Mouse (Mus musculus) left cerebral cortex, postnatal 4 days (tissue): ENCODE measurements at regions not wholly inside any gene's neighbourhood (a gene's known extent, or its start where the extent isn't known, plus 50 kb on each side); places are given as distances from the start of the nearest gene placed in this dataset.
"Not testable (repeated sequence)": the region's sequence is repeated elsewhere in the genome, so short reads cannot be mapped to it uniquely, and the experiment has no call there.

Source experiments
- DNase-seq: peaks from one replicate; pipeline ENCODE4 v3.0.0-alpha.2; 2022
- intact Hi-C: fragments of 180-260 bp; cut with DNase I; formaldehyde crosslinking; loops from one replicate; pipeline ENCODE4 v1.15.1; 2025

GRCm38 (mm10) chr7:111183512-111183911 is 100.7 kb upstream of the Eif4g2 start:
- DNase-seq, result no peak
- intact Hi-C loops, result loop anchor here (5.0 to 10.0 kb wide), 2 partner anchors 59 to 591 kb away; partner anchors contain the start of gene Galnt18

GRCm38 (mm10) chr7:111182319-111182718 is 99.5 kb upstream of the Eif4g2 start:
- peak; percentile 58 for DNase-seq
- intact Hi-C loops, result loop anchor here (5.0 to 10.0 kb wide), 2 partner anchors 60 to 592 kb away; partner anchors contain the start of gene Galnt18

- intact Hi-C loops, result loop anchor here (5.0 to 10.0 kb wide), 3 partner anchors 63 to 595 kb away; partner anchors contain the start of genes Eif4g2 and Galnt18
- DNase-seq, result peak; percentile 66
These were observed 96.8 kb upstream of the Eif4g2 start for GRCm38 (mm10) chr7:111179401-111180271.

- intact Hi-C loops, result loop anchor here (10.0 kb wide), 1 partner anchor 90 kb away; the partner anchor contains the start of gene Eif4g2
- peak; percentile 16 for DNase-seq
These were observed 91.7 kb upstream of the Eif4g2 start for GRCm38 (mm10) chr7:111174393-111175124.

- intact Hi-C loops, result loop anchor here (10.0 kb wide), 1 partner anchor 87 kb away; the partner anchor contains the start of gene Eif4g2
- DNase-seq, result no peak
These were observed 89.2 kb upstream of the Eif4g2 start for GRCm38 (mm10) chr7:111172061-111172460.

GRCm38 (mm10) chr7:111168546-111169233 is 85.9 kb upstream of the Eif4g2 start:
- DNase-seq, result not testable (repeated sequence)

GRCm38 (mm10) chr7:111164994-111165393 is 82.2 kb upstream of the Eif4g2 start:
- intact Hi-C loops, result no loop called here

More at GRCm38 (mm10) chr7:111168546-111169233, 85.9 kb upstream of the Eif4g2 start:
- intact Hi-C loops, result not testable (repeated sequence)

GRCm38 (mm10) chr7:111164276-111164675 is 81.4 kb upstream of the Eif4g2 start:
- intact Hi-C loops, result no loop called here
- DNase-seq, result no peak

More at GRCm38 (mm10) chr7:111164994-111165393, 82.2 kb upstream of the Eif4g2 start:
- DNase-seq, result peak; percentile 25

- DNase-seq, result no peak
- intact Hi-C loops, result no loop called here
These were observed 81.0 kb upstream of the Eif4g2 start for GRCm38 (mm10) chr7:111163861-111164260.

- peak; percentile 20 for DNase-seq
- intact Hi-C loops, result no loop called here
These were observed 80.5 kb upstream of the Eif4g2 start for GRCm38 (mm10) chr7:111163321-111163720.

GRCm38 (mm10) chr7:111158791-111159286 is 76.0 kb upstream of the Eif4g2 start:
- peak; percentile 49 for DNase-seq
- intact Hi-C loops, result no loop called here

GRCm38 (mm10) chr7:111157754-111158325 is 75.0 kb upstream of the Eif4g2 start:
- intact Hi-C loops, result no loop called here

GRCm38 (mm10) chr7:111157287-111157686 is 74.5 kb upstream of the Eif4g2 start:
- peak; percentile 76 for DNase-seq
- intact Hi-C loops, result no loop called here

More at GRCm38 (mm10) chr7:111157754-111158325, 75.0 kb upstream of the Eif4g2 start:
- no peak for DNase-seq

- intact Hi-C loops, result no loop called here
- DNase-seq, result no peak
These were observed 73.8 kb upstream of the Eif4g2 start for GRCm38 (mm10) chr7:111156472-111157231.

- DNase-seq, result no peak
- intact Hi-C loops, result no loop called here
These were observed 73.2 kb upstream of the Eif4g2 start for GRCm38 (mm10) chr7:111155995-111156394.

- no peak for DNase-seq
- intact Hi-C loops, result no loop called here
These were observed 71.4 kb upstream of the Eif4g2 start for GRCm38 (mm10) chr7:111154217-111154616.

GRCm38 (mm10) chr7:111150540-111150939 is 67.7 kb upstream of the Eif4g2 start:
- DNase-seq, result no peak
- intact Hi-C loops, result no loop called here

GRCm38 (mm10) chr7:111150115-111150514 is 67.3 kb upstream of the Eif4g2 start:
- intact Hi-C loops, result no loop called here
- no peak for DNase-seq

- intact Hi-C loops, result no loop called here
- DNase-seq, result no peak
These were observed 64.8 kb upstream of the Eif4g2 start for GRCm38 (mm10) chr7:111147593-111147992.
